Mouse (Mus musculus) kidney, adult 2 months (tissue): ENCODE measurements around the gene Abcc4. TPM values are rescaled to one million over a fixed set of nuclear protein-coding genes. Genes with fewer than 3 reads are reported as not detected.
"Not testable (repeated sequence)": the region's sequence is repeated elsewhere in the genome, so short reads cannot be mapped to it uniquely, and the experiment has no call there.

Experiments
- DNase-seq: peaks from one replicate; pipeline ENCODE4 v3.0.0; 2021
- H3K27ac ChIP-seq: fragments of 200-500 bp; 2 replicates; pipeline ENCODE4 v1.5.1; 2012; ENCODE audit warnings: low read depth, low read length, control low read depth, inconsistent platforms; ENCODE audit not compliant: insufficient read depth
- H3K27me3 ChIP-seq: fragments of 200-500 bp; replicated peaks from 2 replicates; pipeline ENCODE4 v1.6.1; 2012; ENCODE audit warnings: mild to moderate bottlenecking, moderate library complexity, low read length, inconsistent platforms; ENCODE audit not compliant: control insufficient read depth, insufficient read depth
- H3K36me3 ChIP-seq: fragments of 200-500 bp; 2 replicates; pipeline ENCODE4 v1.6.1; 2012; ENCODE audit warnings: mild to moderate bottlenecking, moderate library complexity, low read length, inconsistent platforms; ENCODE audit not compliant: control insufficient read depth, insufficient read depth
- H3K4me1 ChIP-seq: fragments of 200-500 bp; 2 replicates; pipeline ENCODE4 v1.6.1; 2011; ENCODE audit warnings: low read length; ENCODE audit not compliant: control insufficient read depth, insufficient read depth
- H3K4me3 ChIP-seq: fragments of 200-500 bp; 2 replicates; pipeline ENCODE4 v1.5.1; 2011; ENCODE audit warnings: mild to moderate bottlenecking, low read depth, low read length, control low read depth; ENCODE audit not compliant: insufficient read depth
- CTCF ChIP-seq: fragments of 200-500 bp; conservative IDR thresholded peaks from 2 replicates; pipeline ENCODE4 v1.5.1; 2011; ENCODE audit warnings: low read depth, mild to moderate bottlenecking, control low read depth, low read length, moderate library complexity, mixed read lengths; ENCODE audit not compliant: insufficient read depth, insufficient read length
- POLR2A ChIP-seq: fragments of 200-500 bp; IDR thresholded peaks from one replicate; pipeline ENCODE4 v1.6.1; 2011; ENCODE audit warnings: low read depth, low read length, control low read depth
- WGBS: fragments of 180-500 bp; shearing (Covaris S2); methylation state at CpG from one replicate; pipeline ENCODE4 v1.1.7; 2018; 5-methylcytosine and 5-hydroxymethylcytosine counted together
- polyA plus RNA-seq: library from polyadenylated mRNA; depleted of rRNA; stranded (reverse); fragments of >200 nt; gene quantifications from 2 replicates; pipeline ENCODE4 v1.2.3, GENCODE M21; 2012

Gene Abcc4
- polyA plus RNA-seq, 1 experiment, result 31.3 TPM

GRCm38 (mm10) chr14:118542947-118543346, 163.1 kb downstream of the Abcc4 start:
- H3K4me3 ChIP-seq, result no peak overlapping the region
- 85% methylated on average over 9 of the region's 9 CpGs for WGBS
- DNase-seq, result no peak
- no peak for TF ChIP-seq CTCF
- TF ChIP-seq POLR2A, result no peak
- no peaks in the 10 kb centered on the region for H3K4me1 ChIP-seq
- H3K27me3 ChIP-seq, result no peaks in the 10 kb centered on the region
- H3K36me3 ChIP-seq, result no peaks in the 10 kb centered on the region
- H3K27ac ChIP-seq, result no peak overlapping the region

GRCm38 (mm10) chr14:118531539-118531938, 174.5 kb downstream of the Abcc4 start:
- Histone ChIP-seq H3K4me3 (no peak overlapping the region), H3K27ac (no peak overlapping the region), H3K4me1 (0 out of 2 replicates have a peak, but pooled peaks cover 2% of the 10 kb centered on the region), H3K36me3 (no peaks in the 10 kb centered on the region), H3K27me3 (no peaks in the 10 kb centered on the region)
- TF ChIP-seq CTCF, result no peak
- TF ChIP-seq POLR2A, result no peak
- DNase-seq, result no peak
- 88% methylated on average over 3 of the region's 3 CpGs for whole genome bisulfite sequencing

GRCm38 (mm10) chr14:118514280-118515031, 191.6 kb downstream of the Abcc4 start:
- no peak overlapping the region for H3K27ac ChIP-seq
- WGBS, result 73% methylated on average over 9 of the region's 9 CpGs
- no peaks in the 10 kb centered on the region for H3K4me1 ChIP-seq
- no peaks in the 10 kb centered on the region for H3K36me3 ChIP-seq
- TF ChIP-seq CTCF, result no peak
- no peak for TF ChIP-seq POLR2A
- H3K4me3 ChIP-seq, result no peak overlapping the region
- no peaks in the 10 kb centered on the region for H3K27me3 ChIP-seq
- DNase-seq, result no peak

DNA sequence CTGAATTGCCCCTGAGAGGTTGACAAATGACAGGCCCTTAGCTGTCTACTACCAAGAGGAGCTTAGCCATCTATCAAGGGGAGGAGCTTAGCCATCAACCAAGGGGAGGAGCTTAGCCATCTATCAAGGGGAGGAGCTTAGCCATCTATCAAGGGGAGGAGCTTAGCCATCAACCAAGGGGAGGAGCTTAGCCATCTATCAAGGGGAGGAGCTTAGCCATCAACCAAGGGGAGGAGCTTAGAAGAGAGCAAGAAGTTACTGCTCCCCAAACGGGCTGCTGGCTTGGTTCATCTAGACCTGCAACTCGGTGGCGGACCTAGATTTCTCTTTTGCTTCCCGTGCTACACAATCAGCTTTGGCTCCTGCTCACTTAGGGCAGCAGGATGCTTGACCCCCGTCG, 194.3 kb downstream of the Abcc4 start:
- WGBS, result 91% methylated on average over 6 of the region's 6 CpGs

GRCm38 (mm10) chr14:118510793-118511192, 195.2 kb downstream of the Abcc4 start:
- DNase-seq, result no peak
- Histone ChIP-seq H3K36me3 (no peaks in the 10 kb centered on the region), H3K4me3 (no peak overlapping the region), H3K27ac (no peak overlapping the region), H3K27me3 (no peaks in the 10 kb centered on the region), H3K4me1 (no peaks in the 10 kb centered on the region)
- TF ChIP-seq CTCF (no peak), POLR2A (no peak)
- WGBS, result 88% methylated on average over 2 of the region's 2 CpGs

More for the DNA sequence above, 194.3 kb downstream of the Abcc4 start:
- DNase-seq, H3K27ac ChIP-seq, H3K4me1 ChIP-seq, H3K4me3 ChIP-seq, H3K27me3 ChIP-seq, H3K36me3 ChIP-seq: not testable (repeated sequence)

DNA sequence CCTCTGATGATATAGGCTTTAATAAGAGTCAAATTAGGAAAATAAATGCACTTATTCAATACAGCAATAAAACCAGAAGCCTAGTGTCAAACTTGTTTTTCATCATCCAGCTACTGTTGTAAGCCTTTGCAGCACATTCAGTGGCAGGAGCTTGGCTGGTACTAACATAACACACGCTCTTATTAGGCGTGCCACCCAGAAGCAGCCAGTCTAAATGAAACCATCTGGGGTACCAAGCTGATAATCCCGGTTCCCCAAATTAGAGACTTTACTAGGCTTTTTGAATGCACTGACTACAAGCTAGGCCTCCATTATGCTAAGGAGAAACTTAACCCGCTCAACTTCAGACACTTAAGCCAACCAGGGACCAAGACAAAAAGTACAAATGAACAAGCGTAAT, 195.8 kb downstream of the Abcc4 start:
- no peak for DNase-seq
- Histone ChIP-seq H3K36me3 (no peaks in the 10 kb centered on the region), H3K27me3 (no peaks in the 10 kb centered on the region), H3K4me3 (no peak overlapping the region), H3K27ac (no peak overlapping the region), H3K4me1 (no peaks in the 10 kb centered on the region)
- TF ChIP-seq POLR2A (no peak), CTCF (no peak)
- WGBS, result 96% methylated on average over 5 of the region's 5 CpGs

DNA sequence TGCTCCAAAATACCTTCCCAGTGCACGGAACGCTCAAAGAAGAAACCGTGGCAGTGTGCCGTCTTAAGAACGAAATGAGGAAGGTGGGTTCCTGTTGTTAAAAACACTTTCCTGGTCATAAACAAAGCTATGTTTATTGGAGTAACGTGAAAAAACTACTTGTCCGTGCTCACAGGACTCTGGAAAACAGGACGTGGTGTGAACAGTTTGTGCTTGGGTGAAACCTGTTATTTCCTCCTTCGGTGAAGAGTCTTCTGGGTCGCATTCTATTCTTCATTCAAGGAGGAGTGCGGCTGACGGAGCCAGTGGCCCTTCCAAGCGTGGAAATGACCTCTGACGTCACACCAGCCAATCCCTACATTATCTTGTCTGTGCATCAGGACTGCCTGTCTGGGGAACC, 198.2 kb downstream of the Abcc4 start:
- no peak overlapping the region for H3K27ac ChIP-seq
- no peaks in the 10 kb centered on the region for H3K27me3 ChIP-seq
- H3K4me3 ChIP-seq, result no peak overlapping the region
- no peak for DNase-seq
- no peaks in the 10 kb centered on the region for H3K36me3 ChIP-seq
- H3K4me1 ChIP-seq, result no peaks in the 10 kb centered on the region
- TF ChIP-seq POLR2A, result no peak
- 83% methylated on average over 14 of the region's 14 CpGs for WGBS
